Mouse (Mus musculus) forebrain, postnatal 0 days (tissue): ENCODE results near the gene Brsk2. TPM values are rescaled to one million over a fixed set of nuclear protein-coding genes. Genes with fewer than 3 reads are reported as not detected.

Experiments used
- ATAC-seq: fragments of 200-750 bp; cut with Nextera tagmentation; 2 replicates; pipeline ENCODE4 v1.8.0; 2017; ENCODE audit warnings: mild to moderate bottlenecking, moderate library complexity
- DNase-seq: peaks from one replicate; pipeline ENCODE4 v3.0.0-alpha.2; 2015
- H3K27ac ChIP-seq: fragments of 300-500 bp; sonication (generic); 2 replicates; pipeline ENCODE4 v1.5.1; 2014; ENCODE audit warnings: low read depth, mild to moderate bottlenecking, antibody characterized with exemption, low read length, moderate library complexity, mixed read lengths
- H3K27me3 ChIP-seq: fragments of 300-500 bp; sonication (generic); 2 replicates; pipeline ENCODE4 v1.6.1; 2014; ENCODE audit warnings: mild to moderate bottlenecking, low read length, mixed read lengths; ENCODE audit not compliant: insufficient read depth
- H3K36me3 ChIP-seq: fragments of 300-500 bp; sonication (generic); 2 replicates; pipeline ENCODE4 v1.6.1; 2014; ENCODE audit warnings: mild to moderate bottlenecking, moderate library complexity; ENCODE audit not compliant: insufficient read depth
- H3K4me1 ChIP-seq: fragments of 300-500 bp; sonication (generic); 2 replicates; pipeline ENCODE4 v1.6.1; 2014; ENCODE audit warnings: antibody characterized with exemption; ENCODE audit not compliant: insufficient read depth
- H3K4me2 ChIP-seq: fragments of 300-500 bp; sonication (generic); 2 replicates; pipeline ENCODE4 v1.6.1; 2014; ENCODE audit warnings: low read depth, mild to moderate bottlenecking, moderate library complexity
- H3K4me3 ChIP-seq: fragments of 300-500 bp; sonication (generic); 2 replicates; pipeline ENCODE4 v1.5.1; 2014; ENCODE audit warnings: low read depth, low read length, mixed read lengths
- H3K9ac ChIP-seq: fragments of 300-500 bp; sonication (generic); 2 replicates; pipeline ENCODE4 v1.6.1; 2014; ENCODE audit warnings: mild to moderate bottlenecking
- H3K9me3 ChIP-seq: fragments of 300-500 bp; sonication (generic); 2 replicates; pipeline ENCODE4 v1.6.1; 2016; ENCODE audit warnings: low read length
- CTCF ChIP-seq: sonication (generic); IDR thresholded peaks from 2 replicates; pipeline ENCODE4 v1.5.1; 2016; ENCODE audit warnings: antibody characterized with exemption, control low read depth, low read depth
- microRNA-seq, 2 experiments: library from miRNA; unstranded; fragments of <30 nt; microRNA quantifications; one replicate each; pipeline ENCODE4; 2016
- polyA plus RNA-seq: library from polyadenylated mRNA; unstranded; fragments of >200 nt; fragmentation: Nextera tagmentation; extraction: Ambion mirVana; gene quantifications from 2 replicates; pipeline ENCODE4 v1.2.1, GENCODE M21; 2015
- total RNA-seq: library from RNA; depleted of rRNA; stranded (reverse); fragments of >200 nt; gene quantifications from 2 replicates; pipeline ENCODE4 v1.2.3, GENCODE M21; 2014; rRNA removed

Gene Brsk2
- total and polyA plus RNA-seq, 2 experiments from 2014 or later: 18.3 to 132 TPM

GRCm38 (mm10) chr7:142050536-142050935 is 101.0 kb downstream of the Brsk2 start:
- H3K36me3 ChIP-seq: no peaks in the 10 kb centered on the region
- no peak overlapping the region for H3K4me2 ChIP-seq
- no peak overlapping the region for H3K9ac ChIP-seq
- no peak overlapping the region for H3K4me3 ChIP-seq
- no peaks in the 10 kb centered on the region for H3K27me3 ChIP-seq
- H3K27ac ChIP-seq: no peak overlapping the region
- no peaks in the 10 kb centered on the region for H3K9me3 ChIP-seq
- H3K4me1 ChIP-seq: no peaks in the 10 kb centered on the region
- no peak for TF ChIP-seq CTCF
- ATAC-seq (no peak), DNase-seq (no peak)

Small RNA genes within 50 kb of the gene (microRNA-seq; reads per million reads assigned to microRNA genes)
- gene Mir3104: 1.2 to 1.8 reads per million in 2 experiments

Other genes starting within 250 kb of the Brsk2 start
- gene Muc5ac, start 160.8 kb upstream of the Brsk2 start, total RNA-seq: not detected in 2 replicates
- not detected in 2 replicates for gene Muc5ac, start 160.8 kb upstream of the Brsk2 start, polyA plus RNA-seq
- under 0.01 TPM in 1 of 2 replicates, not detected in the other for gene Muc5b, start 110.7 kb upstream of the Brsk2 start, total RNA-seq
- gene Muc5b, start 110.7 kb upstream of the Brsk2 start, polyA plus RNA-seq: 0.01 TPM in 1 of 2 replicates, not detected in the other
- 73.4 and 89.8 TPM in 2 replicates for gene Tollip, start 31.2 kb upstream of the Brsk2 start, total RNA-seq
- gene Tollip, start 31.2 kb upstream of the Brsk2 start, polyA plus RNA-seq: 64.5 and 78.3 TPM in 2 replicates
- 37.8 and 42.5 TPM in 2 replicates for gene Mob2, start 111.3 kb downstream of the Brsk2 start, total RNA-seq
- gene Mob2, start 111.3 kb downstream of the Brsk2 start, polyA plus RNA-seq: 39.8 and 39.9 TPM in 2 replicates
- 78.0 and 92.6 TPM in 2 replicates for gene Dusp8, start 146.1 kb downstream of the Brsk2 start, total RNA-seq
- 79.2 and 106 TPM in 2 replicates for gene Dusp8, start 146.1 kb downstream of the Brsk2 start, polyA plus RNA-seq
- gene Gm45618, start 171.0 kb downstream of the Brsk2 start, total RNA-seq: not detected in 2 replicates
- gene Gm45618, start 171.0 kb downstream of the Brsk2 start, polyA plus RNA-seq: 0.24 TPM in 1 of 2 replicates, not detected in the other
- not detected in 2 replicates for gene Gm39115, start 186.3 kb downstream of the Brsk2 start, total RNA-seq
- not detected in 2 replicates for gene Gm39115, start 186.3 kb downstream of the Brsk2 start, polyA plus RNA-seq
- not detected in 2 replicates for gene Gm45337, start 194.9 kb downstream of the Brsk2 start, total RNA-seq
- not detected in 2 replicates for gene Gm45337, start 194.9 kb downstream of the Brsk2 start, polyA plus RNA-seq
- gene Gm29735, start 207.4 kb downstream of the Brsk2 start, total RNA-seq: not detected in 2 replicates
- not detected in 2 replicates for gene Gm29735, start 207.4 kb downstream of the Brsk2 start, polyA plus RNA-seq
- gene Gm4553, start 216.0 kb downstream of the Brsk2 start, total RNA-seq: not detected in 2 replicates
- not detected in 2 replicates for gene Gm4553, start 216.0 kb downstream of the Brsk2 start, polyA plus RNA-seq
- 0.08 TPM in 1 of 2 replicates, not detected in the other for gene Krtap5-2, start 226.3 kb downstream of the Brsk2 start, total RNA-seq
- not detected in 2 replicates for gene Krtap5-2, start 226.3 kb downstream of the Brsk2 start, polyA plus RNA-seq
- not detected in 2 replicates for gene Gm10153, start 240.6 kb downstream of the Brsk2 start, total RNA-seq
- gene Gm10153, start 240.6 kb downstream of the Brsk2 start, polyA plus RNA-seq: not detected in 2 replicates